Mouse (Mus musculus) CD4-positive, CD25-positive, alpha-beta regulatory T cell, adult 2 months (primary cell): Measurements from ENCODE around the gene Cmss1.

Source experiments
- DNase-seq: peaks from one replicate; pipeline ENCODE4 v3.0.0-alpha.2; 2012; ENCODE audit warnings: low read depth, low spot score

Gene Cmss1

DNA sequence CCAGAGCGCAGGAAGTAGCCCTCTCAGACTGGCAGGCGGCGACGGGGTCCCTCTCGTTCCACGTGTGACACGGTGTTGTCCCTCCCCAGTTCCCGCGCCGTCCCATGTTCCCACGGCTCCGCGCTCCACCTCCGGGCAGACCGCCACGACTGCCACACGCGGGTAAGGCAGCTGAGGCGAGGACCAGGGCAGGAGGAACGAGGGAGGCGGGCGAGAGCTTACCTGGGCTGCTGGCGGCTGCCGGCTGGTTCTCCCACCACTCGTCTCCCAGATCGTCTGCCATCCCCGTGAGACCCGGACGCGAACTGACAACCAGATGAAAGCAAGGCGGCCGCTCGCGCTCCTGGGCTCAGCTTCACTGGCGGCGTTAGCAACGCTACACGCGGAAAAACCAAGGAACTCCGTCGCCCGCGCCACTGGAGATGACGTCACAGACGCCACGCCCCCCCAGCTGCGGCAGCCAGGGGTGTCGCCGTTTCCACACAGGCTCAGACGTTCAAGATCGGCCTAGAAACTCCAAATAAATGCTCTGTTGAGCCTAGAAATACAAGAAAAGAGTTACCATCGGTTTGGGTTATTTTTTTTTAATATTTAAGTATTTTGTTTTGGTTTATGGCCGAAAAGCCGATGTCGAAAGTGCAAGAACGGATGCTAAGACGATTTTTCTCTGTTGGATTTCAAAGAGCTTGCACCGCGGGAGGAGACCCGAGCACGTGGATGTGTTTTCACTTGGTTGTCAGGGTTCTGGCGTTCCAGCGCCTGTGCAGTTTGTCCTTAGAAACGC, at the start of gene Cmss1:
Gene Cmss1 (minus strand): TSS at position 421 of the 784 bp plus-strand sequence.
- DNase-seq = peak; percentile 95

DNA sequence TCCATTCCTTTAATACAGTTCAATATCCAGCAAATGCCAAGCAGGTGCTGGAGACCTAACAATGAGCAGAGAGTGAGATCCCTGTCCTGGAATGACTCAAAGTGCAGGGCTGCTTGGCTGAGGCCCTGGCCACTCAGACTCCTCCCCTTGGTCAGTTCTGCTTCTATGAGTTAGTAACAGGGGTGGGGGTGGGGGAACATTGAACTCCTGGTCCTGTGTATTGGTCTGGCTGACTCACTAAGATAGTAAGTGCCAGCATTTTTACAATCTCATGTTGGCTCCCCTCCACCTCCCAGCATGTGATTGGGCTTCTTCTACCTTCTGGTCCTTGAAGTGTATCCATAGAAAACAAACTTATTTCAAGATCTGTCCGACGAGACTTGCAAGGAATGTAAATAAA, 43.2 kb upstream of the Cmss1 start:
- no peak for DNase-seq

DNA sequence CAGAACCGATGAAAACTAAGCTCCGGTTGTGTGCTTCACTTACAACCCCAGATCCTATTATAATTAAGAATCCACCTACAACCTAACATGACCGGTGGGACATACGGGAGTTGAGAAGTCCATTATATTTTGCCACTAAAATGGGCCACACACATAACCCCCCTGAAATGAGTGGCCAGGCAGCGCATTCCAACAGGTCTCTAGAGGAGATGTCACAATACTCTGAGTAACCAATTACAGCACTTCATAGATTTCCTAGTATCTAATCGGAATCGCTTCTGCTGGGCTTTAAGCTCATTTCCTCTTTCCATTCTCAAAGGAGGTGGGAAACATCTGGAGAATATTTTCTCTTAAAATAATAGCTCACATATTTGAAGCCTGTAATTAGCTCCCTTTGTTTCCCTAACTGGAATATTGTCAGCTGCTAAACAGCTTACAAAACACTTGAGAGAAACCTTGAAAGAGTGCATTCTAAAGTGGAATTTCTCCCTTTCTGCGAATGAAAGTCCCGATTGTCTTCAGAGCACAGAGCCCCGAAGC, 34.8 kb upstream of the Cmss1 start:
- DNase-seq = no peak

DNA sequence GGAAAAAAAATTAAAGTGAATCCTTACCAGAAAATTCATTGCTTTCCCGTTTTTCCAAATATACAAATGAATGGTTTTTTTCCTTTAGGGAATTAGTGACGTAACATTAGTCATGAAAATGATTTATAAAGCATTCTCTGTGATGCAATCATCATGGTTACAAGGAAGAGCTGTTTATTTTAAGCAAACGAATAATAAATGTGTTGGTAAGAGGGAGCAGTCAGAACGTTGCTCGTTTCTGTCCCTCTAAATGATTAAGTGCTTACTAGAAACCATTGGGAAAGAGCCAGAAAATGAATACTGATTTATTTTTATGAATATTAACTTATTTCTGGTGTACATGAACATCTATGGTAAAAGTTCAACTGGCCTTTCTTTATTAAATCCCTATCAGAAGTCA, 28.1 kb upstream of the Cmss1 start:
- no peak for DNase-seq

DNA sequence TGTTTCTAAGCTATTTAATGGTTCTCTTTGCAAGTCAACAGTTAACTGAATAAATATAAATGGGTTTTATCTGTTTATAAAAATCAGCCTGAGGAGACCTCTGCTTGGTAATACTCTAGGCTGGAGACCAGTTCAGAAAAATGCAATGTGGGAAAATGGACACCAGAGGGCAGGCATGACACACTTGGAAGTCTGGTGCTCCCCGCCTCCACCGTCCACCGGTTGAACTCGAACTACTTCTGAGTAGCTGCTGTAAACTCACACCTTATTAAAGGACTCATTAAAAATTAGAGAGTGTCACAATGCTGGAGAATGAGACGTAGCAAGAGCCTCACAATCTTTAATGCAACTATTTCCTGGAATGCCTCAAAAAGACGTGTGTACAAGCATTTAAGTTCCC, 27.5 kb upstream of the Cmss1 start:
- DNase-seq = peak; percentile 76

GRCm38 (mm10) chr16:57611768-57612167, 5.1 kb upstream of the Cmss1 start:
- peak; percentile 79 for DNase-seq

DNA sequence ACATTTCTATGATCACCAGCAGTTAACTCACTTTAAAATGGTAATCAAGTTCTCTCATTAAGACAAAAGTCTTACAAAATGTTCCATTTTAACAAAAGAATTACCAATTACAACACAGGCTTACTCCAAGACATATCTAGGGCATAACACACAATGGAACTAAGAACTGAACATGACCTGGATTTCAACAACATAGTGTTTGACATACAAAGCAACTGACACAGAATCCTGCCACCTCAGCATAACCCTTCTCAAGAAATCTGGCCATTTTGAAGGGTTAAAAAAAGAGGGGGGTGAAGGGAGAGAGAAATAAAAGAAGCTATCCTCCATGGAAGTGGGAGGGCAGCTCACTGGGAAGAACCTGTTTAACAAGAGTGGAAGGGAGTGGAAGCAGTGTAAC, 5.6 kb downstream of the Cmss1 start:
- DNase-seq = no peak

DNA sequence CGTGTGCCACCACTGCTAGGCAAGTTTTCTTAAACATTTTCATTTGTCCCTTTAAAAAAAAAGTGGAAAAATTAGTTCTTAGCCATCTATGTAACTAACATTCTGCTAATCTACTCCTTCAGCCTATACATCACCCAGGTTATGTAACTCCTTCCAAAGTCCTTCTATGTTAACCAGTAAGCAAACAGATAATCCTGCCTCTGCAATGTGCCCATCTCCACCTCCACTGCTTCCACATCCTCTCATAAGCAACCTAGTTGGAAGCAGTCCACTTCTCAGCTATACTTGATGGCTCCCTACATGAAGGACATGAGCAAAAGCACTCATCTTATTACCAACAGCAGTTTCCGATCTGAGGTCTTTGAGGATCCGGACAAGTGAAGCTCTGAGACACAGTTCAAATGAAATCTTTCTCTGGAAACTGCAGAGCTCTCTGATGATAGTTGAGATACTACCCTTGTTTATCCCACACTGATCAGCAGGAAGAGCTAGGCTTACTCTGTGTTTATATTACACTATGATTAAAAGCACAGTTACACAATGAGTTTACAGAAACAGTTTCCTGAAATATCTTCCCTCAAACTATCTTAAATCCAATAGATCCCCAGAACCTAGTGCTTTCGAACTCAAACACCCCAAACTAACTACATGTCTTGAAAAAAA, 9.2 kb downstream of the Cmss1 start:
- no peak for DNase-seq

GRCm38 (mm10) chr16:57593422-57594157, 13.1 kb downstream of the Cmss1 start:
- peak; percentile 77 for DNase-seq

- DNase-seq = peak; percentile 44
These were observed 21.5 kb downstream of the Cmss1 start for GRCm38 (mm10) chr16:57585201-57585600.

DNA sequence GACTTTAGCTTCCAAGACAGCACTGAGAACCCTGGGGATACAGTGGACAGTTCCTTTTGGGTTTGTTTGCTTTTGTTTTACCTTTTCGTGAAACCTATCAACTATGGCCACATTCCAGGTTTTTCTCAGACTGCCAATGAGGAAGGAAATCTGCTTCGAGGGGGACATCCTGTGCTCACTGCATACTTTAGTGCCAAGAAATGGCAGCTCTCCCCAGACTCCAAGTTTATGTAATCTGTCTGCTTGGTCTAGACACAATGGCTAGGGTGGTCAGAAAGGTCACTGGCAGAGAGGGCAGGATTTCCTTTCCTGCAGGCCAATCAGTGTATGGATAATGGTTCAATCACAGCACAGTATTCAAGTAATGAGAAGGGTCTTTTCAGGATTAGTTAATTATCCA, 24.7 kb downstream of the Cmss1 start:
- no peak for DNase-seq

DNA sequence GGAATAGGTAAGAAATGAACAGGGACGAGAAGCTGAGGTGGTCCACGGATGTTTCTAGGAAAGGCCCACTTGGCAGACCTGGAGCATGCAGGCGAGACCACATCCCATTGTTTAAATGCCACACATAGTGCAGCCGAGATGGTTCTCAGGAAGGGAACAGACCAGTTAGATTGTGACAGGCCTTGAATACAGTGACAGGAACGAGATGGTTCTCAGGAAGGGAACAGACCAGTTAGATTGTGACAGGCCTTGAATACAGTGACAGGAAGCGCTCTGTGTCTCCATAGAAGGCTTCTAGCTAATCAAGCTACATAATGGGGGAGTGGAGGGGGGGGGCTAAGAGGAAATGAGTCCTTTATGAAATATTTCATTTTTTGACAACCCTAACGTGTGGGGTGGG, 26.6 kb downstream of the Cmss1 start:
- DNase-seq = no peak

DNA sequence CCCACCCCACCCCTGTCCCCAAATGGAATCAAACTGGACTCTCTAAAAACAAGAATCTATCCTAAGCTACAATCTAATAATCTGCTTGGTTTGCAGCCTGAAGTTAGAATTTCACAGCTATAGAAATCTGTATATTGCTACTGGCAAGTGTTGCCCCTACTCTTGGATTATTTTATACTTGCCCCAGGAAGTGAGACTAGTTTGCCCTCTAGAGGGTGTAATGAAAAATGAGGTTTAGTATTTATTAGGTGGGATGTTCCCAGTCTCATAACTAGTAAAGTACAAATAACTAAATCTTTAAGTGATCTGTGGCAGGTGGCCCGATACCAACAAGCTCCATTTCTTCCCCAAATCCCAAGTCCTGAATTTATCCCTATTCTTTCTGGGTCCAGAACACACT, 29.1 kb downstream of the Cmss1 start:
- peak; percentile 57 for DNase-seq

- no peak for DNase-seq
These were observed 30.8 kb downstream of the Cmss1 start for GRCm38 (mm10) chr16:57575764-57576388.

DNA sequence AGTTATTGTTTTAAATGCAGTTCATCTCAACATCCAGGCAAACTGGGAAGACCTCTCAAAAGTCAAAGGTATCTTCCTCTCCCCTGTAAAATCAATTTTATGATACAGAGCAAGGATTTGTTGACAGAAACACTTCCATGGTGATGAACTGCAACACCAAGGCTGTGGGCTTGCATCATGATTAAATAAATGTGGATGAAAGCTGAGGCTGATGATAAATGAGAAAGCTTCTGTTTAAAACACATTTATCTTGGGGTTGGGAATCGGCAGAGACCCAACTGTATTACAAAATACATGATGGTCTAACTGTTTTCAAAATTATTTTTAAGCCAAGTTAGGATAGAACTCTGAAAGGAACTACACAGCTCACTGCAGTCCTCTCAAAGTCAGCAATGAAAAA, 32.8 kb downstream of the Cmss1 start:
- DNase-seq = no peak

GRCm38 (mm10) chr16:57570789-57571311, 35.8 kb downstream of the Cmss1 start:
- DNase-seq = no peak

DNA sequence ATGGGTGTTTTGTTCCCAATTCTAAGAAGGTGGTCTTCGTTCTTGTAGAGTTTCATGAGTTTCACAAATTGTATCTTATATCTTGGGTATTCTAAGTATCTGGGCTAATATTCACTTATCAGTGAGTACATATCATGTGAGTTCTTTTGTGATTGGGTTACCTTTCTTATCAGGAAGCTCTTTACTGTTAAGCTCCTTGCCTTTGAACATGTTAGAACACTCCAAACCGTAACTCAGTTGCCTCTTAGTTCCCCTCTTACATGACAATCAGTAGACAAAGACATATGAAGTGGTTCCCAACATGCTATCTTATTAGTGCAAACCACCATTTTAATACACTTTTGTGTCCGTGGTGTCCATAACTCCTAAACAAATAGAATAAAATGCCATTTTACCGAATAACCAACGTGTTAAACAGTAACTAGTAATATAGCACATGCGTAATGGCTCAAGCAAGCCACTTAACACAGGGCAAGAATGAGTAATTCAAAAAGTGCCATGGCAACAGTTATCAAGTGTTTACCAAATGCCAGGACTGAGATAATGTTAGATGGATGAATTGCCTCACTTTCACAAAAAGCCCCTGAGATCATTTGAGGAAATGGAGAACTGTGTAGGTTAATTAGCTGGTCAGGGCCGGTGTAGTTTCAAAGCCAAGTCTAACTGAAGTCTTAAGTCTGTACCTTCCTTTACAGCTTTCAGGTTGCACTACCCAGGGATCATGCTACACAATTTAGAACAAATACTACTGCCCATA, 37.8 kb downstream of the Cmss1 start:
- DNase-seq = no peak

DNA sequence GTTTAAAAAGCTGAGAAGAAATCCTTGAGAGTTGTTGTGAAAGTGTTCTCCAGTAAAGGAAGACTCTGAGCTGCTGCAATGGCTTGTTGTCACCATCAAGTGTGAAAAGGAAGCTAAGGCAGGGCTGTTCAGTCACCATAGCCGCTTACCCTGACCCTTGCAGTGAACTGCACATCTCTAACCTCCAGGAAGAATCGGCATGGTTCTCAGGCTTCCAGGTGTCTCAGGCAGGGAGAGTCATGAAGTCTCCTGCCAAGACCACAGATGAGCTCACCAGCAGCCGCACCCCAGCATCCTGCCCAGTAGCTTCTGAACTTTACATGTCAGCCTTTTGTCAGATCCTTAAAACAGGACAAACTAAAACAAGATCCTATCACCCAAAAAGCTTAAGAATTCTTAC, 40.4 kb downstream of the Cmss1 start:
- DNase-seq = no peak

- DNase-seq = no peak
These were observed 41.9 kb downstream of the Cmss1 start for GRCm38 (mm10) chr16:57564807-57565206.

GRCm38 (mm10) chr16:57563453-57563852, 43.2 kb downstream of the Cmss1 start:
- no peak for DNase-seq

GRCm38 (mm10) chr16:57560185-57560584, 46.5 kb downstream of the Cmss1 start:
- no peak for DNase-seq
